Mouse (Mus musculus): ENCODE measurements around the gene Nacc2.

- TF ChIP-seq POLR2A (IDR thresholded peaks at IDR 0.05; ENCODE audit: low read depth, low read length) (no peak), CTCF (IDR thresholded peaks at IDR 0.05; ENCODE audit: extremely low read depth, insufficient read length, insufficient replicate concordance, low read depth, low read length) (no peak)
Measured at GRCm38 (mm10) chr2:26074551-26074950, 48.5 kb downstream of the Nacc2 start.

All from small intestine, adult 2 months (tissue).